Mouse (Mus musculus) CH12.LX (cell line): ENCODE measurements around the gene Olfr460. TPM values are rescaled to one million over a fixed set of nuclear protein-coding genes. Genes with fewer than 3 reads are reported as not detected.
"Not testable (repeated sequence)": the region's sequence is repeated elsewhere in the genome, so short reads cannot be mapped to it uniquely, and the experiment has no call there.

Experiments used
- DNase-seq: peaks from one replicate; pipeline ENCODE4 v3.0.0-alpha.2; 2013; ENCODE audit errors: extremely low read depth
- H3K27ac ChIP-seq: 2 replicates; pipeline ENCODE4 v1.5.1; 2012; ENCODE audit warnings: low read depth, mild to moderate bottlenecking, control low read depth, moderate library complexity; ENCODE audit not compliant: insufficient read depth
- H3K27me3 ChIP-seq: replicated peaks from 2 replicates; pipeline ENCODE3; 2012; ENCODE audit warnings: inconsistent platforms
- H3K36me3 ChIP-seq, 2 experiments: replicated peaks in 1 of 2; 2 replicates each; pipeline versions ENCODE3 to v1.6.1; 2012; ENCODE audit warnings: inconsistent platforms in 1 of 2, low read length in 1 of 2, mild to moderate bottlenecking in 1 of 2, mixed read lengths in 1 of 2, moderate library complexity in 1 of 2; ENCODE audit not compliant: control insufficient read depth in 1 of 2, insufficient read depth in 1 of 2
- H3K4me1 ChIP-seq, 2 experiments: 2 replicates each; pipeline ENCODE4 v1.6.1; 2012; ENCODE audit warnings: inconsistent platforms in 1 of 2, moderate library complexity in 1 of 2; ENCODE audit not compliant: insufficient read depth in 2 of 2, control insufficient read depth in 1 of 2
- H3K4me2 ChIP-seq: 2 replicates; pipeline ENCODE4 v1.6.1; 2012; ENCODE audit warnings: low read depth, mild to moderate bottlenecking, control low read depth; ENCODE audit not compliant: poor library complexity, insufficient read depth, severe bottlenecking
- H3K4me3 ChIP-seq, 3 experiments: fragments of 150-350 bp in 1 of 3; sonication (generic) in 1 of 3; replicated peaks in 1 of 3; 2 replicates each; pipeline versions ENCODE3 to v1.5.1; 2011 to 2012; ENCODE audit warnings: low read depth in 2 of 3, low read length in 2 of 3, mild to moderate bottlenecking in 2 of 3, moderate library complexity in 2 of 3, control low read depth in 1 of 3, improper control_type of control experiment in 1 of 3, inconsistent platforms in 1 of 3, mixed read lengths in 1 of 3; ENCODE audit not compliant: poor library complexity in 1 of 3
- H3K79me2 ChIP-seq: replicated peaks from 2 replicates; pipeline ENCODE4 v1.6.1; 2012; ENCODE audit warnings: mild to moderate bottlenecking, moderate library complexity; ENCODE audit not compliant: control insufficient read depth, poor library complexity, insufficient read depth, severe bottlenecking; ENCODE audit errors: extremely low read depth
- H3K9ac ChIP-seq: 2 replicates; pipeline ENCODE4 v1.6.1; 2012; ENCODE audit warnings: low read depth, mild to moderate bottlenecking, control low read depth, moderate library complexity; ENCODE audit not compliant: insufficient read depth
- H3K9me3 ChIP-seq: replicated peaks from 2 replicates; pipeline ENCODE3; 2012; ENCODE audit warnings: low read length, inconsistent platforms, mixed read lengths
- BHLHE40 ChIP-seq: IDR thresholded peaks from 2 replicates; pipeline ENCODE4 v1.6.1; 2011; ENCODE audit warnings: mild to moderate bottlenecking, low read depth, low read length, improper control_type of control experiment
- E2F4 ChIP-seq: IDR thresholded peaks from 2 replicates; pipeline ENCODE4 v1.6.1; 2011; ENCODE audit warnings: low read depth, low read length, improper control_type of control experiment; ENCODE audit not compliant: insufficient replicate concordance
- ELF1 ChIP-seq: IDR thresholded peaks from 2 replicates; pipeline ENCODE4 v1.6.1; 2014; ENCODE audit warnings: low read depth, mild to moderate bottlenecking, inconsistent platforms, low read length, improper control_type of control experiment
- EP300 ChIP-seq: IDR thresholded peaks from 2 replicates; pipeline ENCODE4 v1.6.1; 2011; ENCODE audit warnings: low read length, improper control_type of control experiment
- ETS1 ChIP-seq: conservative IDR thresholded peaks from 2 replicates; pipeline ENCODE4 v1.6.1; 2012; ENCODE audit warnings: low read depth, mild to moderate bottlenecking, inconsistent platforms, low read length, improper control_type of control experiment, moderate library complexity
- GABPA ChIP-seq: IDR thresholded peaks from 2 replicates; pipeline ENCODE4 v1.6.1; 2012; ENCODE audit warnings: low read depth, low read length, improper control_type of control experiment, inconsistent platforms; ENCODE audit not compliant: insufficient replicate concordance
- IRF4 ChIP-seq: IDR thresholded peaks from 2 replicates; pipeline ENCODE4 v1.6.1; 2014; ENCODE audit warnings: low read depth, mild to moderate bottlenecking, inconsistent platforms, low read length, improper control_type of control experiment
- JUN ChIP-seq: IDR thresholded peaks from 2 replicates; pipeline ENCODE4 v1.6.1; 2011; ENCODE audit warnings: low read depth, mild to moderate bottlenecking, low read length, improper control_type of control experiment, moderate library complexity; ENCODE audit not compliant: insufficient read depth
- JUND ChIP-seq: conservative IDR thresholded peaks from 2 replicates; pipeline ENCODE4 v1.6.1; 2011; ENCODE audit warnings: low read depth, low read length, improper control_type of control experiment
- KAT2A ChIP-seq: IDR thresholded peaks from 2 replicates; pipeline ENCODE4 v1.6.1; 2012; ENCODE audit warnings: low read length, improper control_type of control experiment, inconsistent platforms; ENCODE audit not compliant: insufficient replicate concordance
- MAX ChIP-seq: IDR thresholded peaks from 2 replicates; pipeline ENCODE4 v1.6.1; 2011; ENCODE audit warnings: low read length, improper control_type of control experiment
- MAZ ChIP-seq: IDR thresholded peaks from 2 replicates; pipeline ENCODE4 v1.6.1; 2012; ENCODE audit warnings: low read depth, mild to moderate bottlenecking, inconsistent platforms, low read length, improper control_type of control experiment, moderate library complexity
- MEF2A ChIP-seq: IDR thresholded peaks from 2 replicates; pipeline ENCODE4 v1.6.1; 2014; ENCODE audit warnings: low read depth, mild to moderate bottlenecking, inconsistent platforms, low read length, improper control_type of control experiment, borderline replicate concordance
- MXI1 ChIP-seq: IDR thresholded peaks from 2 replicates; pipeline ENCODE4 v1.6.1; 2011; ENCODE audit warnings: mild to moderate bottlenecking, low read depth, low read length, improper control_type of control experiment
- MYC ChIP-seq: IDR thresholded peaks from 2 replicates; pipeline ENCODE4 v1.6.1; 2011; ENCODE audit warnings: low read depth, mild to moderate bottlenecking, improper control_type of control experiment, low read length
- POLR2A ChIP-seq: IDR thresholded peaks from 2 replicates; pipeline ENCODE4 v1.6.1; 2011; ENCODE audit warnings: low read depth, mild to moderate bottlenecking, improper control_type of control experiment, low read length
- POLR2AphosphoS2 ChIP-seq: IDR thresholded peaks from 2 replicates; pipeline ENCODE4 v1.6.1; 2011; ENCODE audit warnings: low read depth, low read length, improper control_type of control experiment
- TBP ChIP-seq: conservative IDR thresholded peaks from 2 replicates; pipeline ENCODE4 v1.6.1; 2011; ENCODE audit warnings: low read depth, low read length, improper control_type of control experiment
- TCF12 ChIP-seq: IDR thresholded peaks from 2 replicates; pipeline ENCODE4 v1.6.1; 2014; ENCODE audit warnings: low read depth, mild to moderate bottlenecking, inconsistent platforms, low read length, improper control_type of control experiment
- UBTF ChIP-seq: IDR thresholded peaks from 2 replicates; pipeline ENCODE4 v1.6.1; 2012; ENCODE audit warnings: low read depth, mild to moderate bottlenecking, inconsistent platforms, low read length, improper control_type of control experiment, moderate library complexity
- USF1 ChIP-seq: IDR thresholded peaks from 2 replicates; pipeline ENCODE4 v1.6.1; 2014; ENCODE audit warnings: low read depth, mild to moderate bottlenecking, inconsistent platforms, low read length, improper control_type of control experiment
- ZKSCAN1 ChIP-seq: IDR thresholded peaks from 2 replicates; pipeline ENCODE4 v1.6.1; 2012; ENCODE audit warnings: low read depth, inconsistent platforms, low read length, improper control_type of control experiment, borderline replicate concordance
- dilution Hi-C: fragments of 300-500 bp; cut with MboI; formaldehyde crosslinking; loops from 2 replicates; pipeline ENCODE4 v1.14.3; 2020; ENCODE audit warnings: low sequenced_read_pairs; ENCODE audit not compliant: extremely low pct_unique_long_range_greater_than_20kb, extremely low pct_ligation_motif_present
- in situ Hi-C: fragments of 300-500 bp; cut with MboI; formaldehyde crosslinking; loops from 3 replicates; pipeline ENCODE4 v1.14.3; 2019; ENCODE audit warnings: low sequenced_read_pairs, low pct_ligation_motif_present, low pct_unique_long_range_greater_than_20kb, mixed read lengths
- polyA plus RNA-seq: library from polyadenylated mRNA; unstranded; fragments of >175 nt; gene quantifications from 2 replicates; pipeline ENCODE4 v1.2.1, GENCODE M21; 2012; ENCODE audit warnings: low read depth; ENCODE audit not compliant: insufficient read length
- total RNA-seq, 2 experiments: library from RNA; depleted of rRNA; stranded (reverse); fragments of 300-350 nt in 1 of 2; fragments of >200 nt in 1 of 2; gene quantifications; 2 replicates each; pipeline ENCODE4 v1.2.3; 2012 to 2014

Olfr460 gene
- total and polyA plus RNA-seq, 3 experiments: not detected

GRCm38 (mm10) chr6:40588346-40588745 is 19.1 kb downstream of the Olfr460 start:
- H3K9me3 ChIP-seq: no peaks in the 10 kb centered on the region
- peaks cover 0 to 4% of the 10 kb centered on the region in 2 experiments; a peak in 1 of 4 replicates for H3K4me1 ChIP-seq
- no peaks in the 10 kb centered on the region for H3K36me3 ChIP-seq
- no peak overlapping the region for H3K27ac ChIP-seq
- no peaks in the 10 kb centered on the region for H3K27me3 ChIP-seq
- H3K4me3 ChIP-seq: no peak overlapping the region
- dilution Hi-C loops (no loop called here), in situ Hi-C loops (no loop called here)
- H3K9ac ChIP-seq: no peak overlapping the region
- no peak for TF ChIP-seq E2F4
- no peak for TF ChIP-seq TCF12
- TF ChIP-seq MAX: no peak
- no peak for TF ChIP-seq MYC
- TF ChIP-seq IRF4: no peak
- TF ChIP-seq ELF1: no peak
- TF ChIP-seq UBTF: no peak
- H3K4me2 ChIP-seq: no peak overlapping the region
- H3K79me2 ChIP-seq: no peaks in the 10 kb centered on the region
- DNase-seq: no peak

- H3K27ac ChIP-seq: no peak overlapping the region; the same call in 1 of the 2 replicates
- H3K27me3 ChIP-seq: no peaks in the 10 kb centered on the region
- dilution Hi-C loops: no loop called here
- peaks cover 5 to 16% of the 10 kb centered on the region in 2 experiments for H3K4me1 ChIP-seq
- H3K9ac ChIP-seq: no peak overlapping the region; the same call in 1 of the 2 replicates
- peak; percentile 52 for DNase-seq
- no peaks in the 10 kb centered on the region for H3K79me2 ChIP-seq
- TF ChIP-seq JUN (0 out of 2 replicates have a peak, but pooled peaks have one; percentile 13), MAZ (peak; percentile 55; the same call in 1 of the 2 replicates), GABPA (no peak), IRF4 (peak; percentile 83), MXI1 (no peak), MEF2A (peak; percentile 38; the same call in 1 of the 2 replicates), USF1 (peak; percentile 5; the same call in 1 of the 2 replicates), EP300 (peak; percentile 69), ZKSCAN1 (no peak), TCF12 (peak; percentile 51; the same call in 1 of the 2 replicates), ELF1 (peak; percentile 41), ETS1 (peak; percentile 44; the same call in 1 of the 2 replicates), POLR2A (no peak), TBP (0 out of 2 replicates have a peak, but pooled peaks have one; percentile 14), E2F4 (0 out of 2 replicates have a peak, but pooled peaks have one; percentile 33), JUND (peak; percentile 39; the same call in 1 of the 2 replicates), POLR2AphosphoS2 (no peak), KAT2A (no peak), BHLHE40 (peak; percentile 36; the same call in 1 of the 2 replicates), MAX (peak; percentile 33; the same call in 1 of the 2 replicates)
- in situ Hi-C loops: no loop called here
- H3K36me3 ChIP-seq: no peaks in the 10 kb centered on the region
- H3K4me2 ChIP-seq: peak overlapping the region; percentile 44; the same call in 1 of the 2 replicates
- no peaks in the 10 kb centered on the region for H3K9me3 ChIP-seq
- H3K4me3 ChIP-seq: no peak overlapping the region
Observed at GRCm38 (mm10) chr6:40594804-40595550, 25.7 kb downstream of the Olfr460 start.

- in situ Hi-C loops, DNase-seq, H3K79me2 ChIP-seq, H3K27me3 ChIP-seq, dilution Hi-C loops, H3K36me3 ChIP-seq, H3K9me3 ChIP-seq, H3K27ac ChIP-seq, H3K4me3 ChIP-seq, H3K9ac ChIP-seq, H3K4me2 ChIP-seq: not testable (repeated sequence)
- peaks cover 5 to 16% of the 10 kb centered on the region in 2 experiments for H3K4me1 ChIP-seq
Observed at GRCm38 (mm10) chr6:40598546-40598945, 29.3 kb downstream of the Olfr460 start.
